Mouse (Mus musculus) heart, postnatal 25 days (tissue): Measurements from ENCODE around the gene Nme1. TPM values are rescaled to one million over a fixed set of nuclear protein-coding genes. Genes with fewer than 3 reads are reported as not detected.

Experiments
- DNase-seq: peaks from one replicate; pipeline ENCODE4 v3.0.0; 2022; ENCODE audit warnings: low spot score
- intact Hi-C: fragments of 180-260 bp; cut with DNase I; formaldehyde crosslinking; loops from one replicate; pipeline ENCODE4 v1.15.1; 2025
- total RNA-seq, 2 experiments: library from RNA; stranded (reverse); gene quantifications; 2 replicates each; pipeline ENCODE4 v1.2.3; 2021

Gene Nme1
- total RNA-seq, 2 experiments from 2014 or later, result 12.9 to 15.5 TPM

GRCm38 (mm10) chr11:93907839-93908238 is 60.5 kb downstream of the Nme1 start:
- intact Hi-C loops, result no loop called here
- DNase-seq, result no peak

Other genes starting within 250 kb of the Nme1 start
- gene Utp18, start 82.8 kb downstream of the Nme1 start, total RNA-seq, result 1 to 10 TPM; 8.1 to 8.7 TPM
- gene Mbtd1, start 82.7 kb downstream of the Nme1 start, total RNA-seq, result 10 to 100 TPM; 15.1 to 15.6 TPM
- 1,000 to 10,000 TPM; 1,044 to 1,063 TPM for gene Nme2, start 12.3 kb downstream of the Nme1 start, total RNA-seq
- 10 to 100 TPM; 15.9 to 21.2 TPM for gene Gm20390, start 228 bp downstream of the Nme1 start, total RNA-seq
- gene Spag9, start 27.6 kb upstream of the Nme1 start, total RNA-seq, result 100 to 1,000 TPM; 132 to 139 TPM
- gene Tob1, start 242.9 kb upstream of the Nme1 start, total RNA-seq, result 10 to 100 TPM; 57.2 to 60.6 TPM